Mouse (Mus musculus): Measurements from ENCODE around the gene Dock4.

Gene Dock4

GRCm38 (mm10) chr12:40645869-40646268 is 200.1 kb downstream of the Dock4 start:
- no peak for DNase-seq (ENCODE audit: low spot score in 2 of 2)

DNA sequence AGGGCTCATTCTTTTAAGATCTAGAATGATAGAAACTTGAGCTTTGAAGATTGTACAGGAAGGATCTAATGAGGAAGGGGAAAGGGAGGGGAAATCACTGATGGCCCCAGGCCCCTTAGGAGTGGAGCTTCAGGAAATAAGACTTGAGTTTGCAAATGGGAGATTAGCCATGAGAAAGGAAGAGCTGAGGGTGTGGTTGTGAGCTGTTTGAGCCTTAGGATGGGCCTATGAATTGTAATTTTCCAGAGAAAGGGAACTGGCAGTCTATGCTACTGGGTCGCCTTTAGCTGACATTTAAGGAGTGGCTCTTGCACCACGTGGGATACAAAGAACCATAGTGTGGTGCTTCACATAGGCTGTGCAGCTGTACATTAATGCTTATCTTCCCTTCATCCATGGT is 208.6 kb downstream of the Dock4 start:
- DNase-seq (ENCODE audit: low spot score in 2 of 2): peak; percentile 5 to 18

DNA sequence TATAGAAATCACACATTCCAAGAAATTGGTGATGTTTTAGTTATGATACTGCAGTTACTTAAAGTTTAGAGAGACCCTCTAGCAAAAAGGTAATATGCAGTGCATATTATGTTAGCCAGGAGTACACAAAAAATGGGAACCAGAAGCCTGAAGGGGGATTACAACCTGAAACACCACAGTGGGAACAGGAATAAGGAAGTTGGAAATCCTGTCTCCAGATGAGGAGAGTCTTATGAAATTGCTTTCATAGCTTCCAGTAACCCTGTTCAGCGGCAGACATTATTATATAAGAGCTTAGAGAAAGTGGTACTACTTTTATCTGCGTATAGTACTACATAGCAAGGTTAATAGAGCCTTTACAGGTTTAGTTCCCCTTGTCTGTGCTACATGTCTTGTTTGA is 210.1 kb downstream of the Dock4 start:
- DNase-seq (ENCODE audit: low spot score in 2 of 2): no peak

- DNase-seq (ENCODE audit: low spot score in 2 of 2): no peak
These were observed 210.7 kb downstream of the Dock4 start for GRCm38 (mm10) chr12:40656438-40656837.

DNA sequence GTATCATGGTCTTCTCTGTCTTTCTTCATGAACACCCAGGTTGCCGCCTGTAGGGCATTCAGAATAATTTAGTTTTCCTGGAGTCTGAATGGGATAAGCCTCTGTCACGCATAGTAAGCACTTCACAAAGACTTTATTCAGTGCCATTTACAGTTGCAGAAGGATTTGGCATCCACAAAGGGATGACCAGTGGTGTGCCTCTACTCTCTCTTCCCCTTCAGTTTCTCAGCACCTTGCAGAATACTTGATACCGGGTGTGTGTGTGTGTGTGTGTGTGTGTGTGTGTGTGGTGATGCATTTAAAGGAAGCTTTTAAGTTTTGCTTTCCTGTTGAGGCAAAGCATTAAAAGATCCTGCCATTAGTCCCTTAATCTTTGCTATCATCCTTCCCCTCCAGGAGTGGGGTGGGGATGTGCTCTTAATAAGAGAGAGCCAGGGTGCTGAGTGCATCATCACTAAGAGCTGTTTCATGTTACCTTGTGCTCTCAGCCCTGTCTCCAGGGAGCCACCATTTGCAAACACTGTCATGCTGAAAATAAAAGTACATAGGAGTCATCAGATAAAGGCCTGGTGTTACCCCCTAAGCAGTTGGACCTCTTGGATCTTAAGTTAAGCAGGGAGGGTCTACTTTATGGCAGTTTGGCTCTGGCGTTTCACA is 211.6 kb downstream of the Dock4 start:
- DNase-seq (ENCODE audit: low spot score in 2 of 2): no peak

GRCm38 (mm10) chr12:40659689-40660088 is 213.9 kb downstream of the Dock4 start:
- peak; percentile 16 to 40 for DNase-seq (ENCODE audit: low spot score in 2 of 2)

- no peak for DNase-seq (ENCODE audit: low spot score in 2 of 2)
These were observed 223.7 kb downstream of the Dock4 start for GRCm38 (mm10) chr12:40669460-40669859.

DNA sequence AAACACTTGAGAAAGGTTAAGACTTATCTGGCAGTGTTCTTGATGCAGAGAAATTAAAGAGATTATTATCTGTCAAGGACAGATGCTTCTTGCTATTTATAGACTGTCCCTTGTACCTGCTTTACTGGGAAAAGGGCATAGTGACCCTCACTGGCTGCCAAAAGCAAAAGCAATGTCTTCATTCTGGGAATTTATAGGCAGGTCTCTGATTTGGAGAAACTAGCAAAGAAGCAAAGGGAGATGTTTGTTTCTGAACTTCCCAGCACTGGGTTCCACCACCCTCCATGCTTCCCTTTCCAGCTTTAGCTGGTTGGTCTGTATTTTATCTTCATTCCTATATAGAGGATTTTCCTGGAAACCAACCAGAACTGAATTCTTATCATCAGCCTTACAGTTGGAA is 225.0 kb downstream of the Dock4 start:
- DNase-seq (ENCODE audit: low spot score in 2 of 2): no peak

GRCm38 (mm10) chr12:40679713-40680112 is 234.0 kb downstream of the Dock4 start:
- no peak for DNase-seq (ENCODE audit: low spot score in 2 of 2)

DNA sequence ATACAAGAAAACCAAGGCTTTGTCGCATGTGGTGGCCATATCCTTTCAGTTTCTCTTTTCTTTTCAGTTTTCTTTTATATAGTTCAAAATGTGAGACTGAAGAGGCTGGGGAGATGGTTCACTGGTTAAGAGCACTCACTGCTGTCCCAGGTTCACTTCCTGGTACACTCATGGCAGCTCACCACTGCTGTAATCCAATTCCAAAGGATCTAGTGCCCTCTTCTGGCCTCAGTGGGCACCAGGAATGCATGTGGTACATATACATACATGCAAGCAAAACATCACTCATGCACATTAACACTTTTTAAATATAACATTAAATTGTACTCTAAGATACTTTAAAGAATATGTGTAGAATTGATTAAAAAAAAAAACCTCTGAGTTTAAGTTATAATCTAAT is 234.8 kb downstream of the Dock4 start:
- DNase-seq (ENCODE audit: low spot score in 2 of 2): no peak

GRCm38 (mm10) chr12:40691444-40691843 is 245.7 kb downstream of the Dock4 start:
- no peak for DNase-seq (ENCODE audit: low spot score in 2 of 2)

DNA sequence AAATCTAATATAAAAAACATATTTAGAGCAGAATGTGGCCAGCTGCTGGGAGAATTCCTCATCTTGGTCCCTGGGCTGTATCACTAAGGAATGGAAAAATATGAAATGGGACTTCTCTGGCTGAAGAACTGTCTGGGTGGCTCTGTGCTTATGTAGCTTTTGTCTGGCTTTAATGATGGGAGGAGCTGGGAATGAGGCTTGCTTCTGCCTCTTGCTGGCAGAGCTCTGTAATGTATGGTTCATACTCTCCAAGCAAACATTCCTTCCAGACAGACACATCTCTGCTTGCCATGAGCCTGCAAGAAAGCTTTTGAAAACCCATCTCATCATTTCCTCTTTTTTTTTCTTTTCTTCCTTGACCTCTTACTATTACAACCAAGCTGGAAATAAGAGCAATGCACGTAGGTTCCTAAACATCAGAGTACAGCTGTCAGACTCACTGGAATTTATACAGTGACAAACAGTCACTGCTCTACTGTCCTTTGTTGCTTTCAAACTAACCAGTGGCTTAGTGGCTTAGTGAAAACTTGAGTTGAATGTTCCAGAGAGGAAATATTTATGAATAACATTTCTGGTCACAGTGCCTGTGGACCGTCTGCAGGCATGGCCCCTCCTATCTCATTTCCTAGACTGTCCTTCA is 248.4 kb downstream of the Dock4 start:
- DNase-seq (ENCODE audit: low spot score in 2 of 2): no peak

DNA sequence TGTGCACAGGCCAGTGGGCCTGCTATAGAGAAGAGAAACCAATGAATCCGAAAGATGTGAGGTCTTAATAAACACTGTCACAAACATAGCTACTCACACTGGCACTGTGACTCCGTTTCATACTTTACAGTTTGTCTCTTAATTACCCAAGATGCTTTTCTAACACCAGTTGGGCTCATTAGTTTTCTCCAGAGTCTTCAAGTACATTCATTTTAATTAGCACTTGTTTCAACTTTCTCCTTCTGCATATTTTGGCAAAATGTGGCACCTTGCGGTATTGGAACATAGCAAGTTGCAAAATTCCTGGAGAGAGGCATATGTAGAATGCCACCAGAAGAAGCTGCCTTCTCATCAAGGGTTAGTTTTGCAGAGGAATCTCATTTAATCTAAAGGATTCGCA is 252.6 kb downstream of the Dock4 start:
- no peak for DNase-seq (ENCODE audit: low spot score in 2 of 2)

GRCm38 (mm10) chr12:40702233-40702792 is 256.6 kb downstream of the Dock4 start:
- no peak for DNase-seq (ENCODE audit: low spot score in 2 of 2)

DNA sequence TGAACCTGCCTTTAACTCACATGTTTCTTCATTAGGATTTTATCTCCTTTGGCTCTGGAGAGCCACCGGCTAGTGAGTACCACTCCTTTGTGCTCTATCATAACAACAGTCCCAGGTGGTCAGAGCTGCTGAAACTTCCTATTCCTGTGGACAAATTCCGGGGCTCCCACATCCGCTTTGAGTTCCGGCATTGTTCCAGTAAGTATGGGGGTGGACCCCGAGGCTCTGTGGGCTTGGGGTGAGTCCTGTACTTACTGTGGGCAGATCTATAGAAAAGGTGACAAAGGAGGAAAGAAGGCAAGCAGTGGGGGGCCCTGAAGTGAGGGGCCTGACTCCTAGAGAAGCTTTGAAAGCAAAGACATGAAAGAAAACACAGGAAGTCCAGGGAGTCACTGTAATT is 258.5 kb downstream of the Dock4 start:
- DNase-seq (ENCODE audit: low spot score in 2 of 2): peak in 1 of 2 experiments; percentile 8

DNA sequence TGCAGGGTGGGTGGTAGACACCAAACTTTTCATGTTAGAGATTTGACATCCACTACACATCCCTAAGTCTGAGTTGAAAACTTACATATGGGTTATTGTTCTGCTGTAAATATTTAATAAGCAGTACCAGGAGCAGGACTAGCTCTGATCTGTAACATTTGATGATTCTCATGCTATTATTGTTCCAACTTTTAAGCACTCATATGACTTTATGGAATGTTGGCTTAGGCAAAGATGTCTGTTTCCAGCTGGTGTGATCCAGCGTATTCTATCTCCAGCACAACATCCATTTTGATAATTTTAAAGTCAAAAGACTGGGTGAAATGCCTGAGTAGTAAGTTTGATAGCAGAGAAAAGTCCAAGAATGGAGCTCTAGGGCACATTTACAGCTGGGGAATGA is 261.4 kb downstream of the Dock4 start:
- DNase-seq (ENCODE audit: low spot score in 2 of 2): no peak

- DNase-seq (ENCODE audit: low spot score in 2 of 2): no peak
These were observed 263.3 kb downstream of the Dock4 start for GRCm38 (mm10) chr12:40709094-40709493.

- DNase-seq (ENCODE audit: low spot score in 2 of 2): no peak
These were observed 266.5 kb downstream of the Dock4 start for GRCm38 (mm10) chr12:40712235-40712634.

GRCm38 (mm10) chr12:40714288-40714687 is 268.5 kb downstream of the Dock4 start:
- no peak for DNase-seq (ENCODE audit: low spot score in 2 of 2)

DNA sequence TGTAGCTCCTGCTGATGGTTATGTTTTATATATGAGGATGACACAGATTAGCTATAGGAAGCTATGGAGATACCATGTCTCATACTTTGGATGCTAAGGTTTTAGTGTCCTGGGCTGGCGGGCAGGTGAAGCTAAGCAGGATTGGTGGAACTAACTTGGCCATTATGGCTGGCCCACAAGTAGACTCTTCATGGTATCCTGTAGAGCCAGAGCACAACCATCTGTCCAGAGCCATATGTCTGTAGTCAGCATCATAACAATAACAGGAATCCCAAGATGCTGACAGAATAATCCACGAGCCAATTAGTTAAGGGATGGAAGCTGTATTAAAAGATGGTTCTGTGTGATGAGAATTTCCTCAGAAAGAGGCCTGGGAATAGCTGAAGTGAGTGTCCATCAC is 269.4 kb downstream of the Dock4 start:
- DNase-seq (ENCODE audit: low spot score in 2 of 2): no peak

GRCm38 (mm10) chr12:40728373-40728772 is 282.6 kb downstream of the Dock4 start:
- no peak for DNase-seq (ENCODE audit: low spot score in 2 of 2)

GRCm38 (mm10) chr12:40730756-40731155 is 285.0 kb downstream of the Dock4 start:
- DNase-seq (ENCODE audit: low spot score in 2 of 2): peak in 1 of 2 experiments; percentile 1

- no peak for DNase-seq (ENCODE audit: low spot score in 2 of 2)
These were observed 299.7 kb downstream of the Dock4 start for GRCm38 (mm10) chr12:40745501-40745900.

Measured in heart, adult 9 months (tissue).